Mouse (Mus musculus) urinary bladder, adult 2 months (tissue): ENCODE results near the gene Pex14. TPM values are rescaled to one million over a fixed set of nuclear protein-coding genes. Genes with fewer than 3 reads are reported as not detected.
"Not testable (repeated sequence)": the region's sequence is repeated elsewhere in the genome, so short reads cannot be mapped to it uniquely, and the experiment has no call there.

ENCODE experiments used
- DNase-seq: peaks from one replicate; pipeline ENCODE4 v3.0.0; 2022; ENCODE audit warnings: low spot score
- polyA plus RNA-seq: library from polyadenylated mRNA; depleted of rRNA; stranded (reverse); fragments of >200 nt; gene quantifications from 2 replicates; pipeline ENCODE4 v1.2.3, GENCODE M21; 2012; rRNA removed

Pex14 gene
- 31.1 and 31.8 TPM in 2 replicates for polyA plus RNA-seq

GRCm38 (mm10) chr4:149099369-149100017 is at the start of gene Pex14:
Pex14 (minus strand) TSS chr4:149099876.
- peak; percentile 80 for DNase-seq

- no peak for DNase-seq
These were observed 49.5 kb upstream of the Pex14 start for GRCm38 (mm10) chr4:149149196-149149595.

GRCm38 (mm10) chr4:149148084-149148483 is 48.4 kb upstream of the Pex14 start:
- no peak for DNase-seq

- no peak for DNase-seq
These were observed 47.9 kb upstream of the Pex14 start for GRCm38 (mm10) chr4:149147528-149147927.

- no peak for DNase-seq
These were observed 45.5 kb upstream of the Pex14 start for GRCm38 (mm10) chr4:149145151-149145550.

- DNase-seq = no peak
These were observed 44.8 kb upstream of the Pex14 start for GRCm38 (mm10) chr4:149144459-149144858.

GRCm38 (mm10) chr4:149143594-149143993 is 43.9 kb upstream of the Pex14 start:
- DNase-seq = no peak

GRCm38 (mm10) chr4:149138515-149138914 is 38.8 kb upstream of the Pex14 start:
- no peak for DNase-seq

- peak; percentile 89 for DNase-seq
These were observed 37.5 kb upstream of the Pex14 start, which contains the start of gene Cenps for GRCm38 (mm10) chr4:149136982-149137770. Cenps (minus strand) TSS chr4:149137629.

GRCm38 (mm10) chr4:149136116-149136850 is 36.6 kb upstream of the Pex14 start:
- no peak for DNase-seq

- DNase-seq = no peak
These were observed 33.7 kb upstream of the Pex14 start for GRCm38 (mm10) chr4:149133395-149133794.

- DNase-seq = no peak
These were observed 32.3 kb upstream of the Pex14 start for GRCm38 (mm10) chr4:149131789-149132565.

GRCm38 (mm10) chr4:149131021-149131752 is 31.5 kb upstream of the Pex14 start:
- no peak for DNase-seq

- no peak for DNase-seq
These were observed 28.8 kb upstream of the Pex14 start for GRCm38 (mm10) chr4:149128467-149128866.

- no peak for DNase-seq
These were observed 27.0 kb upstream of the Pex14 start, which contains the start of gene Cort for GRCm38 (mm10) chr4:149126663-149127062. Cort (minus strand) TSS chr4:149126763.

GRCm38 (mm10) chr4:149126115-149126509 is 26.4 kb upstream of the Pex14 start:
- no peak for DNase-seq

- no peak for DNase-seq
These were observed 25.9 kb upstream of the Pex14 start for GRCm38 (mm10) chr4:149125341-149126114.

- DNase-seq = no peak
These were observed 23.8 kb upstream of the Pex14 start for GRCm38 (mm10) chr4:149123432-149123831.

- not testable (repeated sequence) for DNase-seq
These were observed 20.4 kb upstream of the Pex14 start for GRCm38 (mm10) chr4:149119978-149120562.
